Mouse (Mus musculus): ENCODE data around the gene Igfl3. TPM values are rescaled to one million over a fixed set of nuclear protein-coding genes. Genes with fewer than 3 reads are reported as not detected.

Gene Igfl3
- polyA plus RNA-seq (2014; fragmentation: Nextera tagmentation; extraction: Ambion mirVana) = not detected in 2 replicates

DNA sequence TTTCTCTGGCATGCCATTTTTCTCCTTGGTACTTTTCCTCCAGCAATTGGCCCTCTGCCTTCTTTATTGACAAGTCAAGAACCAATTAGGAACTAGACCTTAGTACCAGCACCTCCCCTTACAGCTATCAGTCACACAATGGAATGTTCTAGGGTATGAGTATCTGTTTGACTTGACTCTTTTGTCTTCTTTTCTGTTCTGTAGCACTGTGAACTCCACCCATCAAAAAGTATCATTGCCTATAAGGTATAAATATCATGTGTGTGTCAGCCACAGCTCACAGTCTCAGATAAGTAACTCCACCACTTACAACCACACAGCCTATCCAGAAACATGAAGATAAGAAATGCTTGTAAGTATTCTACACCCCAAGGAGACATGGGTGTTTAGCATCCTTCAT is at the start of gene Igfl3:
Gene Igfl3 (plus strand): TSS at position 301 of the 400 bp plus-strand sequence.
- H3K9ac ChIP-seq (replicated peaks; ENCODE audit: low read length) = no peak within 1 kb of the TSS

DNA sequence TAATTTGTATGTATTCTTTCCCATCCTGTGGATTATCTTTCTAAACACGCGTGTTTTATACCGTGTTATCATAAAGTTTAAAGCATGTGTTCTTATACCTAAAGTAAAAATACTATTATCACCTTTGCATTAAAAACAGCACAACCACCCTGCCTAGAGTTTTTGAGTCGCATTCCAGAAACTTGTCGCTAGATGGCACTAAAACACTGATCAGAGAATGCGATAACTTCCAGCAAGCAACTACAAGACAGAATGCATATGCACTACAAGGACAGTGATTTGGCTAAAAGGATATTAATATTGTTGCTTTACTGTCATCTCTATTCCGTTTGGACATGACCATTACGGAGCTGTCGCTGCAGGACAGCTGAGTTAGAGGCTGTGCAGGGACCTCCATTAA is 34.6 kb downstream of the Igfl3 start:
- H3K9me3 ChIP-seq (ENCODE audit: control insufficient read depth, low read length) = peaks cover 3% of the 10 kb centered on the region; the same call in 1 of the 2 replicates
- DNase-seq (peak; percentile 42), ATAC-seq (ENCODE audit: low FRiP score, low TSS enrichment) (no peak)
- H3K4me1 ChIP-seq (ENCODE audit: control insufficient read depth, insufficient read depth, low read length) = no peaks in the 10 kb centered on the region
- H3K4me2 ChIP-seq (ENCODE audit: low read length) = no peak overlapping the region
- H3K27me3 ChIP-seq (ENCODE audit: control insufficient read depth, insufficient read depth, low read length) = no peaks in the 10 kb centered on the region
- H3K9ac ChIP-seq (replicated peaks; ENCODE audit: low read length) = no peak overlapping the region
- no peak overlapping the region for H3K4me3 ChIP-seq (replicated peaks; ENCODE audit: low read depth, low read length)
- H3K36me3 ChIP-seq (ENCODE audit: control insufficient read depth, insufficient read depth, low read length) = no peaks in the 10 kb centered on the region
- no peak overlapping the region for H3K27ac ChIP-seq (replicated peaks; ENCODE audit: low read depth, low read length)
- 19% methylated on average over 9 of the region's 9 CpGs for whole genome bisulfite sequencing

More for the DNA sequence above, at the start of gene Igfl3:
- Histone ChIP-seq H3K4me1 (ENCODE audit: control insufficient read depth, insufficient read depth, low read length) (no peaks in the 10 kb centered on the region), H3K9me3 (ENCODE audit: control insufficient read depth, low read length) (peaks cover 41% of the 10 kb centered on the region), H3K4me3 (replicated peaks; ENCODE audit: low read depth, low read length) (no peak within 1 kb of the TSS), H3K36me3 (ENCODE audit: control insufficient read depth, insufficient read depth, low read length) (no peaks in the 10 kb centered on the region), H3K27ac (replicated peaks; ENCODE audit: low read depth, low read length) (no peak within 1 kb of the TSS), H3K4me2 (ENCODE audit: low read length) (no peak within 1 kb of the TSS), H3K27me3 (ENCODE audit: control insufficient read depth, insufficient read depth, low read length) (no peaks in the 10 kb centered on the region)
- no peak for ATAC-seq (ENCODE audit: low FRiP score, low TSS enrichment)
- DNase-seq = no peak

DNA sequence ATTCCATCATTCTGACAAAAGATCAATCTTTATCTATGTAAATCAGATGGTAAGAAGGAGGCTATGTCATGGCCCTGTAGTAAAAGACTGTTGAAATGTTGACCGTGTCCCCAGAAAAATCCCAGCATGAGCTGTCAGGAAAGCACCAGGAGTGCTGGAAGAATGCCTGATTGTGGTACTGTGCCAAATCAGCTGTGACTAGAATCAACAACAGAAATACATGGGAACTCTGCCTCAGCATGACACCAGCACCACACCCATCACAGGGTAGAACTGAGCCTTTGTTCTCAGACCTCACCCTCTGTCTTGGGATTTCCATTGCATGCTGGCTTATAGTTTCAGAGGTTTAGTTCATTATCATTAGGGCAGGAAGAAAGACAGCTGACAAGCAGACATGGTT is 38.4 kb downstream of the Igfl3 start:
- H3K4me2 ChIP-seq (ENCODE audit: low read length) = no peak overlapping the region

More for the DNA sequence above, 38.4 kb downstream of the Igfl3 start:
- WGBS = 71% methylated on average over 1 of the region's 1 CpGs
- Histone ChIP-seq H3K27ac (replicated peaks; ENCODE audit: low read depth, low read length) (no peak overlapping the region), H3K9ac (replicated peaks; ENCODE audit: low read length) (no peak overlapping the region), H3K9me3 (ENCODE audit: control insufficient read depth, low read length) (peaks cover 3% of the 10 kb centered on the region; the same call in 1 of the 2 replicates), H3K36me3 (ENCODE audit: control insufficient read depth, insufficient read depth, low read length) (no peaks in the 10 kb centered on the region), H3K4me1 (ENCODE audit: control insufficient read depth, insufficient read depth, low read length) (no peaks in the 10 kb centered on the region), H3K4me3 (replicated peaks; ENCODE audit: low read depth, low read length) (no peak overlapping the region), H3K27me3 (ENCODE audit: control insufficient read depth, insufficient read depth, low read length) (no peaks in the 10 kb centered on the region)
- ATAC-seq (ENCODE audit: low FRiP score, low TSS enrichment) (no peak), DNase-seq (no peak)

Other genes starting within 250 kb of the Igfl3 start
- not detected in 2 replicates for gene Ceacam11, start 204.4 kb upstream of the Igfl3 start, polyA plus RNA-seq (2014; fragmentation: Nextera tagmentation; extraction: Ambion mirVana)
- gene Ceacam13, start 166.6 kb upstream of the Igfl3 start, polyA plus RNA-seq (2014; fragmentation: Nextera tagmentation; extraction: Ambion mirVana) = not detected in 2 replicates
- gene Ceacam12, start 110.6 kb upstream of the Igfl3 start, polyA plus RNA-seq (2014; fragmentation: Nextera tagmentation; extraction: Ambion mirVana) = not detected in 2 replicates
- gene Mill1, start 68.9 kb downstream of the Igfl3 start, polyA plus RNA-seq (2014; fragmentation: Nextera tagmentation; extraction: Ambion mirVana) = not detected in 2 replicates
- not detected in 2 replicates for gene Psg18, start 178.5 kb downstream of the Igfl3 start, polyA plus RNA-seq (2014; fragmentation: Nextera tagmentation; extraction: Ambion mirVana)